Mouse (Mus musculus): ENCODE measurements around the gene Trpm5.

The Trpm5 gene

GRCm38 (mm10) chr7:143094592-143095553 is at the start of gene Trpm5:
Trpm5 (minus strand) TSS chr7:143094642.
- in situ Hi-C loops (cut with MboI; ENCODE audit: low pct_unique_long_range_greater_than_20kb in 1 of 2, low sequenced_read_pairs in 2 of 2, unreplicated experiment in 1 of 2), result loop anchor here (10.0 to 25.0 kb wide), 2 partner anchors 50 to 358 kb away; partner anchors contain the start of gene Ins2 (in 1 of the 2)

- in situ Hi-C loops (cut with MboI; ENCODE audit: low pct_unique_long_range_greater_than_20kb in 1 of 2, low sequenced_read_pairs in 2 of 2, unreplicated experiment in 1 of 2), result loop anchor here in 1 of 2 experiments (10.0 kb wide), 1 partner anchor 48 kb away; the partner anchor contains the start of gene Trpm5
Measured at GRCm38 (mm10) chr7:143142680-143143079, 48.2 kb upstream of the Trpm5 start.

GRCm38 (mm10) chr7:143139932-143140331 is 45.5 kb upstream of the Trpm5 start:
- in situ Hi-C loops (cut with MboI; ENCODE audit: low pct_unique_long_range_greater_than_20kb in 1 of 2, low sequenced_read_pairs in 2 of 2, unreplicated experiment in 1 of 2), result loop anchor here in 1 of 2 experiments (10.0 kb wide), 1 partner anchor 45 kb away; the partner anchor contains the start of gene Trpm5

- in situ Hi-C loops (cut with MboI; ENCODE audit: low pct_unique_long_range_greater_than_20kb in 1 of 2, low sequenced_read_pairs in 2 of 2, unreplicated experiment in 1 of 2), result no loop called here
Measured at GRCm38 (mm10) chr7:143138789-143139188, 44.3 kb upstream of the Trpm5 start.

GRCm38 (mm10) chr7:143136561-143136960 is 42.1 kb upstream of the Trpm5 start:
- in situ Hi-C loops (cut with MboI; ENCODE audit: low pct_unique_long_range_greater_than_20kb in 1 of 2, low sequenced_read_pairs in 2 of 2, unreplicated experiment in 1 of 2), result no loop called here

GRCm38 (mm10) chr7:143136125-143136524 is 41.7 kb upstream of the Trpm5 start:
- in situ Hi-C loops (cut with MboI; ENCODE audit: low pct_unique_long_range_greater_than_20kb in 1 of 2, low sequenced_read_pairs in 2 of 2, unreplicated experiment in 1 of 2), result no loop called here

GRCm38 (mm10) chr7:143132815-143133214 is 38.4 kb upstream of the Trpm5 start:
- in situ Hi-C loops (cut with MboI; ENCODE audit: low pct_unique_long_range_greater_than_20kb in 1 of 2, low sequenced_read_pairs in 2 of 2, unreplicated experiment in 1 of 2), result no loop called here

- in situ Hi-C loops (cut with MboI; ENCODE audit: low pct_unique_long_range_greater_than_20kb in 1 of 2, low sequenced_read_pairs in 2 of 2, unreplicated experiment in 1 of 2), result no loop called here
Measured at GRCm38 (mm10) chr7:143124902-143125301, 30.5 kb upstream of the Trpm5 start.

- in situ Hi-C loops (cut with MboI; ENCODE audit: low pct_unique_long_range_greater_than_20kb in 1 of 2, low sequenced_read_pairs in 2 of 2, unreplicated experiment in 1 of 2), result no loop called here
Measured at GRCm38 (mm10) chr7:143123876-143124669, 29.6 kb upstream of the Trpm5 start.

GRCm38 (mm10) chr7:143122191-143122590 is 27.7 kb upstream of the Trpm5 start:
- in situ Hi-C loops (cut with MboI; ENCODE audit: low pct_unique_long_range_greater_than_20kb in 1 of 2, low sequenced_read_pairs in 2 of 2, unreplicated experiment in 1 of 2), result no loop called here

- in situ Hi-C loops (cut with MboI; ENCODE audit: low pct_unique_long_range_greater_than_20kb in 1 of 2, low sequenced_read_pairs in 2 of 2, unreplicated experiment in 1 of 2), result no loop called here
Measured at GRCm38 (mm10) chr7:143119826-143120225, 25.4 kb upstream of the Trpm5 start.

GRCm38 (mm10) chr7:143119407-143119806 is 25.0 kb upstream of the Trpm5 start:
- in situ Hi-C loops (cut with MboI; ENCODE audit: low pct_unique_long_range_greater_than_20kb in 1 of 2, low sequenced_read_pairs in 2 of 2, unreplicated experiment in 1 of 2), result no loop called here

GRCm38 (mm10) chr7:143116521-143116920 is 22.1 kb upstream of the Trpm5 start:
- in situ Hi-C loops (cut with MboI; ENCODE audit: low pct_unique_long_range_greater_than_20kb in 1 of 2, low sequenced_read_pairs in 2 of 2, unreplicated experiment in 1 of 2), result no loop called here

- in situ Hi-C loops (cut with MboI; ENCODE audit: low pct_unique_long_range_greater_than_20kb in 1 of 2, low sequenced_read_pairs in 2 of 2, unreplicated experiment in 1 of 2), result loop anchor here (5.0 kb wide), 1 partner anchor 33 kb away; no protein-coding TSS in a partner anchor
Measured at GRCm38 (mm10) chr7:143114773-143115172, 20.3 kb upstream of the Trpm5 start.

- in situ Hi-C loops (cut with MboI; ENCODE audit: low pct_unique_long_range_greater_than_20kb in 1 of 2, low sequenced_read_pairs in 2 of 2, unreplicated experiment in 1 of 2), result loop anchor here (5.0 kb wide), 1 partner anchor 35 kb away; no protein-coding TSS in a partner anchor
Measured at GRCm38 (mm10) chr7:143112395-143112794, 18.0 kb upstream of the Trpm5 start.

GRCm38 (mm10) chr7:143111719-143112118 is 17.3 kb upstream of the Trpm5 start:
- in situ Hi-C loops (cut with MboI; ENCODE audit: low pct_unique_long_range_greater_than_20kb in 1 of 2, low sequenced_read_pairs in 2 of 2, unreplicated experiment in 1 of 2), result loop anchor here (5.0 kb wide), 1 partner anchor 36 kb away; no protein-coding TSS in a partner anchor

- in situ Hi-C loops (cut with MboI; ENCODE audit: low pct_unique_long_range_greater_than_20kb in 1 of 2, low sequenced_read_pairs in 2 of 2, unreplicated experiment in 1 of 2), result loop anchor here (5.0 kb wide), 1 partner anchor 36 kb away; no protein-coding TSS in a partner anchor
Measured at GRCm38 (mm10) chr7:143110803-143111202, 16.4 kb upstream of the Trpm5 start.

- in situ Hi-C loops (cut with MboI; ENCODE audit: low pct_unique_long_range_greater_than_20kb in 1 of 2, low sequenced_read_pairs in 2 of 2, unreplicated experiment in 1 of 2), result loop anchor here (5.0 kb wide), 1 partner anchor 38 kb away; no protein-coding TSS in a partner anchor
Measured at GRCm38 (mm10) chr7:143109696-143110095, 15.3 kb upstream of the Trpm5 start.

All from mouse embryonic stem cell (cell line).